Mouse (Mus musculus) forebrain, embryonic 12.5 days (tissue): ENCODE data around the gene Emc8. TPM values are rescaled to one million over a fixed set of nuclear protein-coding genes. Genes with fewer than 3 reads are reported as not detected.

ENCODE experiments used
- ATAC-seq: fragments of 200-750 bp; cut with Nextera tagmentation; 2 replicates; pipeline ENCODE4 v1.8.0; 2017; ENCODE audit warnings: moderate TSS enrichment; ENCODE audit not compliant: low FRiP score
- H3K27ac ChIP-seq: fragments of 300-500 bp; sonication (generic); 2 replicates; pipeline ENCODE4 v1.5.1; 2016; ENCODE audit warnings: mild to moderate bottlenecking
- H3K27me3 ChIP-seq: fragments of 300-500 bp; sonication (generic); 2 replicates; pipeline ENCODE4 v1.6.1; 2016; ENCODE audit warnings: mild to moderate bottlenecking
- H3K36me3 ChIP-seq: fragments of 300-500 bp; sonication (generic); replicated peaks from 2 replicates; pipeline ENCODE4 v1.6.1; 2016; ENCODE audit warnings: mild to moderate bottlenecking
- H3K4me1 ChIP-seq: fragments of 300-500 bp; sonication (generic); 2 replicates; pipeline ENCODE4 v1.6.1; 2016
- H3K4me2 ChIP-seq: fragments of 300-500 bp; sonication (generic); 2 replicates; pipeline ENCODE4 v1.6.1; 2016; ENCODE audit warnings: mild to moderate bottlenecking, moderate library complexity
- H3K4me3 ChIP-seq: fragments of 300-500 bp; sonication (generic); replicated peaks from 2 replicates; pipeline ENCODE4 v1.5.1; 2016; ENCODE audit warnings: mild to moderate bottlenecking
- H3K9ac ChIP-seq: fragments of 300-500 bp; sonication (generic); 2 replicates; pipeline ENCODE4 v1.6.1; 2016; ENCODE audit warnings: mild to moderate bottlenecking
- H3K9me3 ChIP-seq: fragments of 300-500 bp; sonication (generic); 2 replicates; pipeline ENCODE4 v1.6.1; 2016
- WGBS: fragments of 180-500 bp; shearing (Covaris S2); methylation state at CpG from one replicate; pipeline ENCODE4 v1.1.7; 2016; 5-methylcytosine and 5-hydroxymethylcytosine counted together
- polyA plus RNA-seq: library from polyadenylated mRNA; unstranded; fragments of >200 nt; fragmentation: Nextera tagmentation; extraction: Ambion mirVana; gene quantifications from 2 replicates; pipeline ENCODE4 v1.2.1, GENCODE M21; 2016

The Emc8 gene
- polyA plus RNA-seq, 1 experiment from 2014 or later = 234 TPM

DNA sequence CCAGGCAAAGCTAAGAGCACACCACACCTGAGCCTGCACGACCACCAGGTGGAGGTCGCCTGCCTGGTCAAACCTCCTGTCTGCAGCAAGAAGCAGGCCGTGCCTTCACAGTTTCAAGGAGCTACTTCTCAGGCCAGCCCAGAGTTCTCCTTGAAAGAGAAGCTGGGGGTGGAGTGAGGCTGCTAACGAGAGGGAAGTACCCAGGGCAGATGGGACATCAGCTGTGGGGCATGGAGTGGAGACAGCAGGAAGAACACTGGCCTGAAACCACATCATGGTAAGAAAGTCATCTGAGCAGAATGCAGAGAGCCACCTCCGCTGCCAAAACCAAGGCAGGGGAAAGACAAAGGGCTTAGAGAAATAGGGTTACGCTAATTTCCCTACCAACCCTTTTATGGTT lies 3.8 kb downstream of the Emc8 start:
- WGBS = 76% methylated on average over 6 of the region's 6 CpGs
- Histone ChIP-seq H3K9me3 (no peaks in the 10 kb centered on the region), H3K4me3 (no peak overlapping the region)

DNA sequence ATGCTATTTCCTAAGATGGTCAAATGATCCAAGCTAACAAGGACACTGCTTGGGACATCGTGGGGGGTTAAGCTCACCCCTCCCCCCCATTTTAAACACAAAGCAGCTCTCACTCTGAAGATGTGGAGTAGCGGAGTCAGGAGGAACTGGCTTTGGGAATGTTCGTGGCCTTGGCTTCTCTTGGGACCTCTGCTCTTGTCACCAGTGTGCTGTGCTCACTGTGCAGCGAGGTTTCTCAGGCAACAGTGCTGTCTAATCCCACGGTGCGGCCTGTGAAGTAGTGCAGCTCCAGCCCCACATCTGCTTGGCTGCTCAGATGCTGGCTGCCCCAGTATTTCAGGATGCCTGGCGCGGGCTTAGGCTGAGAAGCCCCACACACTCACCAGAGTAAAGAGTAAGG lies 11.0 kb downstream of the Emc8 start:
- Histone ChIP-seq H3K4me2 (no peak overlapping the region), H3K4me1 (no peaks in the 10 kb centered on the region), H3K36me3 (peaks cover 64% of the 10 kb centered on the region), H3K27ac (no peak overlapping the region), H3K9ac (no peak overlapping the region), H3K4me3 (no peak overlapping the region), H3K9me3 (no peaks in the 10 kb centered on the region), H3K27me3 (no peaks in the 10 kb centered on the region)
- ATAC-seq = no peak
- 93% methylated on average over 8 of the region's 8 CpGs for WGBS

More for the DNA sequence above, 3.8 kb downstream of the Emc8 start:
- Histone ChIP-seq H3K27me3 (no peaks in the 10 kb centered on the region), H3K4me1 (peaks cover 38% of the 10 kb centered on the region), H3K4me2 (no peak overlapping the region), H3K36me3 (0 out of 2 replicates have a peak, but pooled peaks cover 4% of the 10 kb centered on the region), H3K9ac (no peak overlapping the region), H3K27ac (no peak overlapping the region)
- no peak for ATAC-seq

DNA sequence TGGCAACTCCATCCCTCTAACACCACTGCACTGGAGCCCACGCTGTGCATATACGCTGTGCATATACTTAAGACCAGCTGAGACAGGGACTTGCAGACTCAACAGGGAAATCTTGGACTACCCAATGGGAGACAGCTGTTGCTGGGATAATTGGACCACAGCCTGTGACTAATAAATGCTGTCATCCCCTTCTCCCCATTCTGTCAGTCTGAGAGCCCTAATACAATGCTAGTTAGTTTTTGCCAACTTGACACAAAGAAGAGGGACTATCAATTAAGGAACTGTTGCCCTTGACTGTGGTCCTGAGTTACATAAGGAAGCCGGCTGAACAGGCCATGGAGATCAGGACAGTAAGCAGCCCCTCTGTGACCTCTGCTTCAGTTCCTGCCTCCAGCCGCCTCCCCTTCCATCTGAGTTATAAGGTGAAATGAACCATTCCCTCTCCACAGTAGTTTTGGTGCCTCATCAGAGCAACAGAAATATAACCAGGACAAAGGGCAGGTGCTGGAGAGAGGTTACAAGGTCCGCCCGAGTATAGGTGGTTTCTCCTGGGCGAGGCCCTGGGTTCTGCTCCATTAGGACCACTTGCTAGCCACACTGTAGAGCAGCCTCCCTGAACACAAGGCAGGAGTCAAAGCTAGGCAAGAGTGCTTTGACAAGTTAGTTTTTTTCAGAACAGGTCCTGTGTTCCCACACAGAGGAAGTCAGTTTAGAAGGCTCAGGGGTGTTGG lies 11.9 kb downstream of the Emc8 start:
- no peak for ATAC-seq
- Histone ChIP-seq H3K9me3 (no peaks in the 10 kb centered on the region), H3K27ac (no peak overlapping the region), H3K27me3 (no peaks in the 10 kb centered on the region), H3K4me1 (no peaks in the 10 kb centered on the region), H3K4me2 (no peak overlapping the region), H3K9ac (no peak overlapping the region), H3K36me3 (peaks cover 64% of the 10 kb centered on the region), H3K4me3 (no peak overlapping the region)
- WGBS = 89% methylated on average over 7 of the region's 7 CpGs

DNA sequence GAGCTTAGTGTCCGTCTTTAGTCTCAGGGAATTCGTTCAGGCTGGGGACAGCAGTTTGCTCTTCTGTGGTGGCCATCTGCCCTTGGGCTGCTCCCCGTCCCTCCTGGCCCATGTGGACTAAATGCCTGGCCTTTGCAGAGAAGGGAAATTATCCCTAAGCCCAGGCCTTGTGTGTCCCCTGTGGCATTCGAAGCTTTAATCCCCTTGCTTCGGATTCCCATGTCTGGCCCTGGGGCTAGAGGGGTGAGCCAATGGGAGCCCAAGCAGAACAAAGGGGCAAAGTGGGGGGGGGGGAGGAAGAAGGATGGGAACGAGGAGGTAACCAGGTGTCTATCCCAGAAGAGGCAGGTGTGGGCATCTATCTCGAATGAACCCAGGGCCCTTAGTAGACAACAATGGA lies 20.8 kb downstream of the Emc8 start, which contains the start of gene 1190005I06Rik:
Gene 1190005I06Rik (minus strand): TSS at position 101 of the 400 bp plus-strand sequence.
- no peaks in the 10 kb centered on the region for H3K27me3 ChIP-seq
- H3K4me3 ChIP-seq = no peak within 1 kb of the TSS
- ATAC-seq = no peak
- H3K4me1 ChIP-seq = peaks cover 9% of the 10 kb centered on the region; the same call in 1 of the 2 replicates
- no peak within 1 kb of the TSS for H3K4me2 ChIP-seq
- WGBS = 21% methylated on average over 7 of the region's 7 CpGs
- H3K36me3 ChIP-seq = no peaks in the 10 kb centered on the region
- no peak within 1 kb of the TSS for H3K9ac ChIP-seq
- H3K27ac ChIP-seq = no peak within 1 kb of the TSS
- H3K9me3 ChIP-seq = no peaks in the 10 kb centered on the region

DNA sequence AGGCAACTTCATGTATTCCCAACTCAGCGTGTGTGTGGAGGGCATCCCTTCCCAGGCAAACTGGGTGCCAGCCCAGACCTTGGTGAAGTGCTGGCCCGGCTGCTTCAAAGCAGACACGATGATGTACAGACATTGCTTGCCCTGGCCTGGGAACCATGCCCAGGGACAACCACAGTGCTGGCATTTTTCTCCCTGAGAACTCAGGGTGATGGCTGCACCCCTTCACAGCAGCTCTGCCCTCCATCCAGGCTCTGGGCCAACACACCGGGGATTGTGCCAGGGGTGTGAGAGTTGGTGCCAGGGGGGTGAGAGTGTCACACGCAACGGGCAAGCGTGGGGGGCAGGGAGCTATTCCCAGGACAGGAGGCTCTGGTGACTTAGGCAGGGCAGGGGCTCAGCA lies 23.7 kb downstream of the Emc8 start:
- ATAC-seq = no peak
- Histone ChIP-seq H3K9me3 (no peaks in the 10 kb centered on the region), H3K4me3 (no peak overlapping the region), H3K27ac (no peak overlapping the region), H3K36me3 (no peaks in the 10 kb centered on the region), H3K9ac (no peak overlapping the region), H3K27me3 (no peaks in the 10 kb centered on the region), H3K4me1 (peaks cover 17% of the 10 kb centered on the region; the same call in 1 of the 2 replicates), H3K4me2 (no peak overlapping the region)
- 82% methylated on average over 7 of the region's 7 CpGs for WGBS

DNA sequence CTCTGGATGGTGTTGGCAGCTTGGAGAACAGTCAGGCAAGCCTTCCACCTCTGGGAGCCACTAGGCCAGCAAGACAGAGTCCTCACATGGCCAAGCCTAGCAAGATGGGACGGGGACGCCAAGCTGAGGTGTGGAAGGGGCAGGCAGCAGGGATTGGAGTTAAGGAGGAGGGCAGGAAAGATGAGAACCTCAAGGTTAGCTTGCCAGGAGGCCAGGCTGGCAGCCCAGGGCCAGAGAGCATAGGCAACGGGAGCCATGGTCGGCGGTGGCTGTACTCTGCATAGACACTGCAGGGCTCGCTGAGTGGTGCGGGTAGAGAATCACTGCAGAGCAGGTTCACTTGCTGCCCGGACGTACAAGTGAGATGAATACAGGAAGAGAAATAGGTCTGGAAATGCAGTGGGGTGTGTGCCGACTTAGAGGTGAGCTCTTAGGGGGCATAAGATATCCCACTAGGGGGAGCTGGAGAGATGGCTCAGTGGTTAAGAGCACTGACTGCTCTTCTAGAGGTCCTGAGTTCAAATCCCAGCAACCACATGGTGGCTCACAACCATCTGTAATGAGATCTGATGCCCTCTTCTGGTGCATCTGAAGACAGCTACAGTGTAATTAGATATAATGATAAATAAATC lies 26.2 kb downstream of the Emc8 start:
- Histone ChIP-seq H3K4me1 (peaks cover 8% of the 10 kb centered on the region; the same call in 1 of the 2 replicates), H3K9me3 (no peaks in the 10 kb centered on the region), H3K27me3 (no peaks in the 10 kb centered on the region), H3K4me2 (no peak overlapping the region), H3K9ac (no peak overlapping the region), H3K36me3 (no peaks in the 10 kb centered on the region), H3K4me3 (no peak overlapping the region), H3K27ac (no peak overlapping the region)
- no peak for ATAC-seq
- 78% methylated on average over 10 of the region's 10 CpGs for WGBS

DNA sequence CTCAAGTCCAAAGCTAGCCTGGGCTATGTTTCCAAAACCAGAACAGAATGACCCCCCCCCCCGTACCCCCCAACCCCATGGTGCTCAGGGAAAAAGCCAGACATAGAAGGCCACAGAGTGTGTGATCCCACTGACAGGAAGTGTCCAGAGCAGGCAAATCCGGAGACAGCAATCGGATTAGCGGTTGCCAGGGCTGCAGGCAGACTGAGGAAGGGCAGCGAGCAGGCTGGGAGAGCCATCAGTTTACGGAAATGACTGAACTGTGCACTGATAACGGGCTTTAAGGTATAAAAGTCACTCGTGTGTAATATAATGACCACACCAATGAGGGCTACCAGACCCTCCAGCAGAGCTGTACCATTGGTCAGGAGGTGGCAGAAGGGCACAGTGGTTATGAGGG lies 27.1 kb downstream of the Emc8 start:
- no peak overlapping the region for H3K9ac ChIP-seq
- peaks cover 8% of the 10 kb centered on the region for H3K27me3 ChIP-seq
- H3K4me1 ChIP-seq = peaks cover 8% of the 10 kb centered on the region; the same call in 1 of the 2 replicates
- no peak for ATAC-seq
- H3K27ac ChIP-seq = no peak overlapping the region
- no peaks in the 10 kb centered on the region for H3K36me3 ChIP-seq
- H3K4me2 ChIP-seq = no peak overlapping the region
- no peaks in the 10 kb centered on the region for H3K9me3 ChIP-seq
- 29% methylated on average over 8 of the region's 8 CpGs for WGBS
- no peak overlapping the region for H3K4me3 ChIP-seq

DNA sequence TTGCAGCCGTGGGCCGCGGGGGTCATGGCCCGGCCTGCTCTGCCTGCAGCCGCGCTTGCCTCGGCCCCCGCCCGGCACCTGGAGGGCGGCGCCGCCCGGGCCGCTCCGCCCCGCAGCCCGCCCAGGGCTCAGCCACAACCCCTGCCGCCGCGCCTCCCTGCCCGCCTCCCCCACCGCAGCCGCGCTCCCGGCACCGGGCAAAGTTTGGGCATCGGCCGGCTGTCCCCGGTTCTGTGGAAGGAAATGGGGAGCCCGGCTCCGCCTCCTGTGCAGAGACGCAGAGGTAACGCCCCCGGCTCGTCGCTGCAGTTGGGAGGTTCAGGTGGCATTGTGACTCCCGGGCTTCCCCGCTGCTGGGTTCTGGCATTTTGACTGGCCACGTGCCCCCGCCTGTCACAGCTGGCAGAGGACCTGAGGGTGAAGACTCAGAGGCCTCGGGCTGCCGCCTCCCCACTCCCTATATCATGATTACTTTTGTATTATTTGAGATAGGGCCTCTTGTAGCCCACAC lies 34.0 kb downstream of the Emc8 start:
- peaks cover 58% of the 10 kb centered on the region for H3K27me3 ChIP-seq
- no peaks in the 10 kb centered on the region for H3K36me3 ChIP-seq
- peaks cover 19% of the 10 kb centered on the region for H3K4me1 ChIP-seq

DNA sequence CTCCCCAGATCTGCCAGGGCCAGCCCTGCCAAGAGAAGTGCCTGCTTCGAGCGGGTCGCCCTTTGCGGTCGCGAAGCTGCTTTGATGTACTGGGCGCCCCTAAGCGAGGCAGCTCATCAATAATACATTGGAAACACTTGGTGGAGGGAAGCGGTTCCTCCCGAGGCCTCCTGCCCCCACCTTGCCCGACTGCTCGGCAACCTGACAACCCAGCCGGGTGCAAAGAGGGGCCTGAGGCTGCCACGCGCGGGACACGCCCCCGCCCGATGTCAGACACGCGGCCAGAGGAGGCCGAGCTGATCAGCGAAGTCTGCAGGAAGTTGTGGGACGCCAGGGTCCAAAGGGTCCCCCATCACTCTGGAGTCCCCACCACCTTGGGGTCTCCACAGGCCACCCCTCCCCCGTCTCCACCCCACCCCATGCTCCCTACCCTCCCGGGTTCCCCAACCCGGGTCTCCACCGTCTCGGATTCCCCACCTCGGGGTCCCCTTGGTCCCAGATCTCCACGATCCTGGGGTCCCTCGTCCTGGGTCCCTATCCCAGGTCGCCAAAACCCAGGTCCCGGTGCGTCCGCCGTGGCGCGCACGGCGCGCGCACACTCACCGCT lies 34.6 kb downstream of the Emc8 start:
- Histone ChIP-seq H3K4me2 (peak overlapping the region; percentile 98), H3K4me1 (peaks cover 19% of the 10 kb centered on the region), H3K36me3 (no peaks in the 10 kb centered on the region), H3K9ac (peak overlapping the region; percentile 63), H3K27ac (no peak overlapping the region), H3K27me3 (peaks cover 58% of the 10 kb centered on the region), H3K9me3 (no peaks in the 10 kb centered on the region), H3K4me3 (peak overlapping the region; percentile 61)
- 0% methylated on average over 41 of the region's 44 CpGs for whole genome bisulfite sequencing
- 0 out of 2 replicates have a peak, but pooled peaks have one; percentile 6 for ATAC-seq

More for the DNA sequence above, 34.0 kb downstream of the Emc8 start:
- Histone ChIP-seq H3K9me3 (no peaks in the 10 kb centered on the region), H3K9ac (peak overlapping the region; percentile 63), H3K4me2 (peak overlapping the region; percentile 98), H3K27ac (no peak overlapping the region), H3K4me3 (peak overlapping the region; percentile 61)
- ATAC-seq = peak; percentile 41
- 0% methylated on average over 30 of the region's 42 CpGs for WGBS

DNA sequence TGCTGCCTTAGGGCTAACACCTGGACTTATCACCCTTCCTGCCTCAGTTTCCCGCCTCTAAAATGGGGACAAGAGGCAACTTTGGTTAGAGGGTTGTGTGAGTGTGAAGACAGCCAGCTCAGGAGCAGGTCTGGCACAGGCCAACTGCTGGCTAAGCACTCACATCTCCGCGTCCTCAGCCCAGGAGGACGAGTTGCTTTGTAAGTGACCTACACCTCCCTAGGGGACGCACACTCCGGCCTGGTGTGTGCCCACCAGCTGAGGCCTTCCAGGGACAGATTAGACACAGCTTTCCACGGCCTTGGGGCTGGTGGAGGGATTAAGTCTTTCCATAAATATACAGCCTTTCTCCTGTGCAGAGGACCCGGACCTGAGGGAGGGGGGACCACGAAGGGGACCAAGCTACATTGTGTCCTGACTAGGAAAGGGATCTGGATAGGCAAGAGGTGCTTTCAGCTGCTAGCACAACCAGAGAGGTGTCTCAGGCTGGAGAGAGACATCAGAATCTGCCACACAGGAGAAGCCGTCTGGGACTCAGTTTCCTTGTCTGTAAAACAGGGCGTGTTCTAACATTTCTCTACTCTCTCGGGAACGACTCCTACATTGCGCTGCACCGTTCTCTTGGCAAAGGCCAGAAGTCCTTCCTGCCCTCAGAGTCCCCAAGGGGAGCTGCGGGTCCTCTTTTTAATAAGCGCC lies 35.3 kb downstream of the Emc8 start:
- no peak for ATAC-seq
- peaks cover 58% of the 10 kb centered on the region for H3K27me3 ChIP-seq

DNA sequence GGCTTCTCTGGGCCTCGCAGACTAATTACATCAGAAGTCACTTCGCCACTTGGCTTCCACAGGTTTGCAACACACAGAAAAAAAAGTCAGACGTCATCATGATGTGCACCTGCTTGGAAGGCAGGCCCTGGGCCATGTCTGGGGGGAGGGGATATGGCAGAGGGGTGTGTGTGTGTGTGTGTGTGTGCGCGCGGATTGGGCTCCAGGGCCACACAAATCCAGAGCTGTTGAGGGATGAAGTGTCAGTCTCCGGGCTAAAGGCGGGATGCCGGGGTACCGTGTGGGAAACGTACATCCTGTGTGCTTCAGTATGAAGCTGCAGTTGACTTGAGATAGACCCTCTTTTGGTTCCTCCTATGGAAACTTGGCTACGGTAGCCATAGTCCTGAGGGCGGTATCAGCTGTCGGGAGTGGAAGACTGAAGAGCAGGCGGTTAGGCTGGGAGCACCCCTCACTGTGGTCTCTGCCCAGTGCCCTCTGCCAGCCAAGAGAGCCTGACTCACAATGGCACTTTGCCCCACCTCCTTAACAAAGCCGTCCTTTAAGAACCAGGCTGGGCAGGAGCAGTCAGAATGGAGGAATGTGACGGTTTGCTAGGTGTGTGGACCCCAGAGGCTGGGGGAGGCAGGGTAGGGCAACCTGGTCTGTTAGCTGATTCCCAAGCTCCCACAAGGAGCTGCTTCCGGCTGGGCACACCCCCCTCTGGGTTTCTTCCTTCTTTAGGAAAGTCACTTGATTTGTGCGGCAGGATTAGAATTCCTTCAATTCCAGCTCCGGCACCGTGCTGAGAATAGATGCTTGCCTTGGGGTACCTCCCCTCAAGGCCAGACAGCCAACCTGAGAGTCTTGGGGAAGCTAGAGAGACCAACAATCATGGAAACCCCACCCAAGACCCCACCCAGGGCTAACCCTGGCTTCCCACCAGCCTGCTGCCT lies 36.7 kb downstream of the Emc8 start:
- Histone ChIP-seq H3K4me2 (no peak overlapping the region), H3K27ac (no peak overlapping the region), H3K4me1 (peaks cover 19% of the 10 kb centered on the region), H3K4me3 (no peak overlapping the region), H3K9me3 (no peaks in the 10 kb centered on the region), H3K9ac (no peak overlapping the region), H3K36me3 (no peaks in the 10 kb centered on the region), H3K27me3 (peaks cover 55% of the 10 kb centered on the region)
- no peak for ATAC-seq
- WGBS = 75% methylated on average over 21 of the region's 21 CpGs

More for the DNA sequence above, 35.3 kb downstream of the Emc8 start:
- Histone ChIP-seq H3K36me3 (no peaks in the 10 kb centered on the region), H3K27ac (no peak overlapping the region), H3K4me3 (peak overlapping the region; percentile 61), H3K4me1 (peaks cover 19% of the 10 kb centered on the region), H3K4me2 (peak overlapping the region; percentile 98), H3K9me3 (no peaks in the 10 kb centered on the region), H3K9ac (no peak overlapping the region)
- 28% methylated on average over 17 of the region's 17 CpGs for WGBS
